Mouse (Mus musculus) left cerebral cortex, postnatal 25 days (tissue): ENCODE results near the gene Nrarp. TPM values are rescaled to one million over a fixed set of nuclear protein-coding genes. Genes with fewer than 3 reads are reported as not detected.

Experiments
- DNase-seq, 2 experiments: peaks; one replicate each; pipeline ENCODE4 v3.0.0; 2022; ENCODE audit warnings: low spot score in 2 of 2, mixed read lengths in 1 of 2
- intact Hi-C: fragments of 180-260 bp; cut with DNase I; formaldehyde crosslinking; loops from one replicate; pipeline ENCODE4 v1.15.1; 2025
- total RNA-seq, 2 experiments: library from RNA; stranded (reverse); gene quantifications; 2 replicates each; pipeline ENCODE4 v1.2.3; 2021

The Nrarp gene
- total RNA-seq, 2 experiments from 2014 or later: 21.7 to 30.7 TPM

DNA sequence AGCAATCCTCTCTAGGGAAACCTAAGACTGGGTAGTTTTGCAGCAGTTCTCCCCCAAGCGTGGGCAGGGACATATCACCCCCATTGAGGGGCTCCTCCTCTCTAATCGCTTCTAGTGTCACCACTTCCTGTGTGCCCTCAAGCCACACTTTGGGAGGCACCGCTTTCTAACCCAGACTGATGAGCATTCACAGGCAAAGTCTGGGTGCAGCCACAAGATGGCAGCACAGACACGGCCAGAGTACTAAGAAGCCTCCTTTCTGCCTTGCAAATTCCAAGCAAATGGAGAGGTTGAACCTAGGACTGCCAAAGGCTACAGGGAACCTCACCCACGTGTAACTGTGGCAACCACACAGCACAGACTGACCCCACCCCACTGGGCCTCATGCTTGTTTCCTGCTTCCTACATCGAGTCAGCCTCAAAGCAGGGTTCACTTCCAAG is 12.8 kb downstream of the Nrarp start:
- intact Hi-C loops: loop anchor here (1.0 to 5.0 kb wide), 3 partner anchors 35 to 79 kb away; partner anchors contain the start of genes Anapc2, Ssna1 and Tmem203
- peak; percentile 76 to 89 for DNase-seq

DNA sequence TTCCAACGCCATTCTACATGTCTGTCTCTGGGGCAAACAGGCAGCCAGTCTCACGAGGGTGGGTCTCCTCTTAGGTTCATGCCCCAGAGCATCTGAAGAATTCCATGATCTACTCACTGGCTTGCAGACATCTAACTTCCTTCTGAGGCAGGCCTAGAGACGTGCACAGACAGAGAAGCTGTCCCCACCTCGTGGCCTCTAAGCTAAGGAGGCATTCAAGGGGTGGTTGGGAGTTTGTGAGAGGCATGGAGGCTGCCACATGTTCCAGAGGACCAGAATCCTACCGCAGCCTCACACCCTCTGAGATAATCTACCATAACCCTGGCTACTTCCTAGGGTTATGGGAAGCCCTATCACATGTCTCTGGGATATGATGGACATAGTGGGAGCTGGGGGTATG is 13.4 kb downstream of the Nrarp start:
- intact Hi-C loops: loop anchor here (5.0 kb wide), 2 partner anchors 63 to 78 kb away; partner anchors contain the start of genes Anapc2, Ssna1 and Tmem203

DNA sequence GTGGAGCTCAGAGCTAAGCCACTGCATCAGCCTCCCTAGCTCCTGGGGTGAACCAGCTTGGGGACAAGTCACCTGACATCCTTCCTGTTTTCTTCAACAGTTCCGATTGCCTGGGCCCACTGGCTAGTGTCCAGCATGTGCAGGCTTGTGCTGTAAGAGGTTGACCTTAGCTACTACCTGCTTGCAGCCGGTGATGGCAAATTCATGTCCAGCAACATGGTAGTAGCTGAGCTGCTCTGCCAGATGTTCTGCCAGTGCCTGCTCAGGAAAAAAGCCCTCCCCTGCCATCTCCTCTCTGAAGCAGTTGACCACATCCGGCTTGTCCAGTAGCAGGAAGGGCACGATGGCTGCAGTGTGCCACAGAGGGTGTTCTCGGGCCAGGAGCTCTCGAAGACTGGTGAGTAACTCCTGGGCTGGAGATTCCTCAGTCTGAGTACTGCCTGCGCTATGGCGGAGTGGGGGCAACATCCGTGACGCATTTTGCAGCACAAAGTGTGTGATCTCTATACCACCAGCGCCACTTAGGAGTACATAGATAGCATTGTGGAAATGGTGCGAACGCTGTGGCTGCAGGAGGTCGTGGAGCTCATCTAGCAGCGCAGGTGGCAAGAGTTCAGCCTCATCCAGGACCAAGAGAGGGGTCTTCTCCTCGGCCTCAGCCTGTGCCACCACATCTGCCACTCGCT is 14.1 kb downstream of the Nrarp start:
- DNase-seq: no peak
- intact Hi-C loops: loop anchor here (5.0 kb wide), 2 partner anchors 63 to 78 kb away; partner anchors contain the start of genes Anapc2, Ssna1 and Tmem203

More for the DNA sequence above, 13.4 kb downstream of the Nrarp start:
- DNase-seq: no peak

GRCm38 (mm10) chr2:25195211-25196156 is 14.9 kb downstream of the Nrarp start:
- intact Hi-C loops: no loop called here
- DNase-seq: no peak

DNA sequence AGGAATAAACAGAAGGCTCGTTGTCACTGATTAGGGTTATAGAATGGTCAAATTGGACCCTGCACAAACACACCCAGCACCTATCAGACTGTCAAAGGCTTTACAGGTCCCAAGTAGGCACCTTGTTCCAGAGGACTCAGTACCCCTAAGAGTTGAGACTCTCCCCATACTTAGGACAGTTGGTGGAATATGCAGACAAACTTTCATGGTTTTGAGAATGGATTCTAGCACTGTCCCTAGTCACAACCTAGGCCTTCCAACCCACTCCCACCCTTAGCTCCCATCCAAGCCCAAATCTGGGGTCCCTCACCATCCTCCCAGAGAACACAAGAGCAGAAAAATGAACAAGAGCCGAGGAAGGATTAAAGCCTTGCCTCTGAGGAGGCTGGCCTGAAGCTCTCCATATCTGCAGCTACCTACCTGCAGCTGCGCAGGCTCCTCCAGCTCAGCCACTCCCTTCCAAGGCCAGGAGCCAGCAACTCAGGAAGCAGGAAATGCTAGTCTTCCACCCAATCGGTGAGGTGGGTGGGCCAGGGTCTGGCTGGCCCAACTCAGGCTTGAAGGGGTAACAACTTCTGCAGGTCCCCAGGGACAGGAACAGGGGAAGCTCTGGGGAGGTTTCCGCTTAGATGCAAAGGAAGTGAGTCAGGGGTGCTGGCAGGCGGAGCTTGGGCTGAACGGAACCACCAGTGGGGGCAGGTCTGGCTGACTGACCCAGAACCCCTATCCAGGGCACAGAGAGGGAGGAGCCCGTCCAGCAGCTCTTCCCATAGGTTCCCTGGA is 15.8 kb downstream of the Nrarp start, which contains the start of gene Tor4a:
Gene Tor4a, minus strand, starts transcription at position 715 of the 783 bp plus-strand sequence.
- intact Hi-C loops: no loop called here
- no peak for DNase-seq

- intact Hi-C loops: no loop called here
Measured at GRCm38 (mm10) chr2:25197191-25197590, 16.6 kb downstream of the Nrarp start.

GRCm38 (mm10) chr2:25197946-25198345 is 17.4 kb downstream of the Nrarp start:
- intact Hi-C loops: no loop called here
- DNase-seq: no peak

More at GRCm38 (mm10) chr2:25197191-25197590, 16.6 kb downstream of the Nrarp start:
- DNase-seq: no peak

DNA sequence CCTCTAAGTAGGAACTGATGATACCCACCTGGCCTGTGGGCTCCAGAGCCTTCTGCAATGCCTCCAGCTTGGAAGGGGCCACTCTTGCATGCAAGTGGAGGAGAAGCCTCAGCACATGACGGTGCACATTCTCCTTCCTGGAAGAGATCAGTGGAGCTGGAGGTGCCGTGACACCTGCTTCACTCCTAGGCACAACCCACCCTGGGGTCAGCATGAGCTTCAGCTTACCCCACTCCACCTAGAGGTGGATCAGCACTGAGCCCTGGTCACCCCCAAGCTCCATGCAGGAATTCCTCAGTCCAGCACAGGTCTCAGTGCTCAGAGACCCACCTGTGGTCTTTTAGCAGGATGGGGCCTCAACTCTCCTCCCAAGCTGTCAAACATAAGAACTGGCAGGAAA is 20.1 kb downstream of the Nrarp start:
- no peak for DNase-seq
- intact Hi-C loops: no loop called here

GRCm38 (mm10) chr2:25203631-25204214 is 23.2 kb downstream of the Nrarp start:
- intact Hi-C loops: no loop called here
- no peak for DNase-seq

GRCm38 (mm10) chr2:25207593-25207992 is 27.0 kb downstream of the Nrarp start:
- intact Hi-C loops: no loop called here

DNA sequence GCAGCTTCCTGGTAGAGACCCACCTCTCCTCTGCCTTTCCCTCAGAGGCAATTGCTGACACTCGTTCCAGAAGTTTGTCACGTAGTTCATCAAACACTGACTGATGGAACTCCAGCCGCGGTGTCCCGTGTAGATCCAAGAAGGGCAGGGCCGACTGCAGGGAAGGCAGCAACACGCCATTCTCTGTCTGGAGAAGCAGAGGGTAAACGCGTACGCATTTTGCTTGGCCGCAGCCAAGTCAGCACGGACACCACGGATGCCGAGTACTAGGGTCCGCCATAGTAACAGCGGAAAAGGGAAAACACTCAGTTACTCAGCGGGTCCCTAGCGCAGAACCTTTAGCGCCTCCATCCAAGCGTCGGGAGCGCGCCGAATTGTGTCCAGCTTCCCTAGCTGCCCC is 30.1 kb downstream of the Nrarp start:
- intact Hi-C loops: loop anchor here (2.0 kb wide), 1 partner anchor 14 kb away; the partner anchor contains the start of gene Tubb4b

More at GRCm38 (mm10) chr2:25207593-25207992, 27.0 kb downstream of the Nrarp start:
- DNase-seq: no peak

DNA sequence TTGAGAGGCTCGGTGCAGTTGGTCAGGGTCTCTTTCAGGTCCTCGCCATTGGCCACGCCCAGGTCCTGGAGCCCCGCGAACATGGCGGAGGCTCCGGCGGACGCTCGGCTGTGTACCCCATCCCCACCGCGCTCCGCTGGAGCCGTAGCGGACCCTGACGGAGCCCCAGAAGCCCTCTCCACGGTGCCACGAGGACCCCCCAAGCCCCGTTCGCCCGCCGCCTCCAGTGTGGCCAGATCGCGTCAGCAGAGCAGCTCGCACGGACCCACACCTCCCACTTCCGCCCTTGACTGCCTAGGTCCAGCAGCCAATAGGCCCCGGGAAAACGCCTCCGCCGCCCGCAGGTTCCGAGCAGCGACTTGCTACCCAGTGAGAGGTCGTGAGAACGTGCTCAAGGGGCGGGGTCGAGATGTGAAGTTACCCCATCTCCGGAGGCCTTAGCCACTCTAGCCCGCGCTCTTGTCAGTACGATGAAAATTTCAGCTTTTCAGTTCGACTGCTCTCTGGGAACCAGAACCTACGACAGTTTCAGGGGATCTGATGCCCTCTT is 30.6 kb downstream of the Nrarp start, which contains the start of gene Nelfb:
Gene Nelfb, minus strand, starts transcription at position 369 of the 550 bp plus-strand sequence.
- peak; percentile 83 to 84 for DNase-seq
- intact Hi-C loops: loop anchor here (2.0 kb wide), 1 partner anchor 14 kb away; the partner anchor contains the start of gene Tubb4b

More for the DNA sequence above, 30.1 kb downstream of the Nrarp start:
- DNase-seq: no peak

DNA sequence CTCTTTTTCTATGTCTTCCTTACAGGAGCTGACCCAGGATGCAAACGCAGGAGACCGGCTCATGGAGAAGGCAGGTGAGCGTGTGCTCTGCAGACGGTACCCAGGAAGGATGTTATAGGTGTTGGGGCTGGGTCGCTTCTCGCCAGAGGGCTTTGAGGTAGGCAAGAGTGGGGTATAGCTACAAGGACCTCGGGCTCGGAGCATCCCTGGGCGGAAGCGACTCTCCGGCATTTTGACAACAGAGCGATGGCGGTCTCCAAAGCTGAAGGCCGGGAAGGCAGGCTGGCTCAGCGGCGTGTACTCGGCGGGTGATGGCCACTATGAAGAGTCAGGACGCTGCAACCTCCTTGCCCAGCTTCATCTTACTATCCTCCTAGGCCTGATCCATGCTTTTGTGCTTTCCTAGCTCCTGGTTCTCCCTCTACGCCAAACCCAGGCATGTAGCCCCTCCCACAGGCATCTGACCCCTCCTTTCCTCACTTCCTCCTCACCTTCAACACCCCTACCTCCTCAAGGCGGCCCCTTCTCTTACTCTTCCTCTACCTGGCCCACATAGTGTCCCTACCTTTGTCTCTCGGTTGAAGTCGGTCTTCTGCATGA is 32.8 kb downstream of the Nrarp start:
- intact Hi-C loops: no loop called here
- no peak for DNase-seq

DNA sequence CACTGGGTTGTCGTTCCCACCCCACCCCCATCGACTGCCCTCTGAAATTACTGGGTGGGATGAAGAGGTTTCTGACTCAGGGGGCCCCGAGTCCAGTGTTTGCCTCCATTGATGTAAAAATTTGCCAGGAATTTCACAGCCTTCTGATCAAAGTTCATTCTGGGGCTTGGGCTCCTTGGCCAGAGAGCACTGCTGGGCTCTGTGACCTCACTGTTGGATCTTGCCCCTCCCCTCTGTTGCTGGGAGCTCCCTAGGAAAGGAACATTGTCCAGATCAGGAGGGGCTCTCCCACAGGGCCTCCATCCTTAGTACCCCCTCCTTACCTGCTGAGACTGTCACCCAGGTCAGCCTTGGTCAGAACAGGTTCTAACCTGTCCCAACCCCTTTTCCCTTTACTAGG is 33.9 kb downstream of the Nrarp start, which contains the start of gene Stpg3:
Gene Stpg3, minus strand, starts transcription at position 194 of the 400 bp plus-strand sequence.
- intact Hi-C loops: no loop called here
- DNase-seq: no peak

GRCm38 (mm10) chr2:25217666-25218065 is 37.1 kb downstream of the Nrarp start:
- no peak for DNase-seq
- intact Hi-C loops: no loop called here

- no peak for DNase-seq
- intact Hi-C loops: no loop called here
Measured at GRCm38 (mm10) chr2:25218445-25218844, 37.9 kb downstream of the Nrarp start, which contains the start of gene Fam166a. TSS of gene Fam166a (plus strand) at chr2:25218745.

- intact Hi-C loops: no loop called here
- no peak for DNase-seq
Measured at GRCm38 (mm10) chr2:25221331-25221772, 40.8 kb downstream of the Nrarp start.
